Mouse (Mus musculus) embryonic fibroblast, embryonic 13.5 days (primary cell): ENCODE results near the gene Tmem115. TPM values are rescaled to one million over a fixed set of nuclear protein-coding genes. Genes with fewer than 3 reads are reported as not detected.

ENCODE experiments used
- H3K27ac ChIP-seq: 2 replicates; pipeline ENCODE4 v1.5.1; 2012; ENCODE audit warnings: low read length, control low read depth, inconsistent platforms; ENCODE audit not compliant: insufficient read depth
- H3K4me1 ChIP-seq: 2 replicates; pipeline ENCODE4 v1.6.1; 2011; ENCODE audit warnings: low read length; ENCODE audit not compliant: control insufficient read depth, insufficient read depth
- H3K4me3 ChIP-seq: 2 replicates; pipeline ENCODE4 v1.5.1; 2011; ENCODE audit warnings: mild to moderate bottlenecking, control low read depth, low read length; ENCODE audit not compliant: insufficient read depth
- CTCF ChIP-seq: IDR thresholded peaks from 2 replicates; pipeline ENCODE4 v1.5.1; 2011; ENCODE audit warnings: mild to moderate bottlenecking, control low read depth, low read length, moderate library complexity, borderline replicate concordance; ENCODE audit not compliant: insufficient read depth
- POLR2A ChIP-seq: IDR thresholded peaks from 2 replicates; pipeline ENCODE4 v1.6.1; 2011; ENCODE audit warnings: low read depth, mild to moderate bottlenecking, control low read depth, low read length, moderate library complexity
- polyA plus RNA-seq: library from polyadenylated mRNA; stranded (reverse); fragments of >200 nt; gene quantifications from 2 replicates; pipeline ENCODE4 v1.2.4, GENCODE M21; 2011; ENCODE audit warnings: low read depth; ENCODE audit not compliant: missing spikeins, insufficient read length

Gene Tmem115
- polyA plus RNA-seq, 1 experiment = 21.4 TPM

- TF ChIP-seq CTCF = no peak
- no peak for TF ChIP-seq POLR2A
- Histone ChIP-seq H3K4me3 (peak overlapping the region; percentile 78), H3K27ac (no peak overlapping the region), H3K4me1 (peaks cover 5% of the 10 kb centered on the region; the same call in 1 of the 2 replicates)
Observed at GRCm38 (mm10) chr9:107587833-107588639, 54.3 kb downstream of the Tmem115 start.

Other genes starting within 250 kb of the Tmem115 start
- 17.5 and 28.2 TPM in 2 replicates for gene Mapkapk3, start 244.1 kb upstream of the Tmem115 start, polyA plus RNA-seq
- 6.4 and 8.5 TPM in 2 replicates for gene Cish, start 237.9 kb upstream of the Tmem115 start, polyA plus RNA-seq
- 10.4 and 14.0 TPM in 2 replicates for gene Hemk1, start 195.6 kb upstream of the Tmem115 start, polyA plus RNA-seq
- not detected in 2 replicates for gene 6430571L13Rik, start 193.3 kb upstream of the Tmem115 start, polyA plus RNA-seq
- gene Cacna2d2, start 134.3 kb upstream of the Tmem115 start, polyA plus RNA-seq = not detected in 2 replicates
- 14.4 and 18.3 TPM in 2 replicates for gene Cyb561d2, start 8.2 kb downstream of the Tmem115 start, polyA plus RNA-seq
- gene Nprl2, start 8.3 kb downstream of the Tmem115 start, polyA plus RNA-seq = 16.7 and 18.9 TPM in 2 replicates
- 0.79 TPM in 1 of 2 replicates, not detected in the other for gene Zmynd10, start 13.4 kb downstream of the Tmem115 start, polyA plus RNA-seq
- gene Rassf1, start 17.6 kb downstream of the Tmem115 start, polyA plus RNA-seq = 72.6 and 86.5 TPM in 2 replicates
- gene Tusc2, start 29.3 kb downstream of the Tmem115 start, polyA plus RNA-seq = 14.5 and 15.6 TPM in 2 replicates
- gene Hyal2, start 34.0 kb downstream of the Tmem115 start, polyA plus RNA-seq = 28.0 and 34.4 TPM in 2 replicates
- gene Hyal1, start 43.0 kb downstream of the Tmem115 start, polyA plus RNA-seq = 13.9 and 15.6 TPM in 2 replicates
- 11.3 and 15.4 TPM in 2 replicates for gene Naa80, start 44.9 kb downstream of the Tmem115 start, polyA plus RNA-seq
- 0.40 and 0.76 TPM in 2 replicates for gene Hyal3, start 46.9 kb downstream of the Tmem115 start, polyA plus RNA-seq
- gene Ifrd2, start 53.7 kb downstream of the Tmem115 start, polyA plus RNA-seq = 31.1 and 31.5 TPM in 2 replicates
- 9.5 and 16.6 TPM in 2 replicates for gene Sema3b, start 75.3 kb downstream of the Tmem115 start, polyA plus RNA-seq
- gene Gnai2, start 101.4 kb downstream of the Tmem115 start, polyA plus RNA-seq = 388 and 402 TPM in 2 replicates
- gene Slc38a3, start 135.6 kb downstream of the Tmem115 start, polyA plus RNA-seq = 1.1 TPM in 1 of 2 replicates, not detected in the other
- not detected in 2 replicates for gene Gnat1, start 145.8 kb downstream of the Tmem115 start, polyA plus RNA-seq
- 68.0 and 88.1 TPM in 2 replicates for gene Sema3f, start 176.5 kb downstream of the Tmem115 start, polyA plus RNA-seq
- gene Rbm5, start 237.1 kb downstream of the Tmem115 start, polyA plus RNA-seq = 199 and 248 TPM in 2 replicates